Mouse (Mus musculus): ENCODE data around the gene Zmpste24. TPM values are rescaled to one million over a fixed set of nuclear protein-coding genes. Genes with fewer than 3 reads are reported as not detected.

The Zmpste24 gene
- 100 to 1,000 TPM; 107 to 110 TPM for total RNA-seq (2023)

DNA sequence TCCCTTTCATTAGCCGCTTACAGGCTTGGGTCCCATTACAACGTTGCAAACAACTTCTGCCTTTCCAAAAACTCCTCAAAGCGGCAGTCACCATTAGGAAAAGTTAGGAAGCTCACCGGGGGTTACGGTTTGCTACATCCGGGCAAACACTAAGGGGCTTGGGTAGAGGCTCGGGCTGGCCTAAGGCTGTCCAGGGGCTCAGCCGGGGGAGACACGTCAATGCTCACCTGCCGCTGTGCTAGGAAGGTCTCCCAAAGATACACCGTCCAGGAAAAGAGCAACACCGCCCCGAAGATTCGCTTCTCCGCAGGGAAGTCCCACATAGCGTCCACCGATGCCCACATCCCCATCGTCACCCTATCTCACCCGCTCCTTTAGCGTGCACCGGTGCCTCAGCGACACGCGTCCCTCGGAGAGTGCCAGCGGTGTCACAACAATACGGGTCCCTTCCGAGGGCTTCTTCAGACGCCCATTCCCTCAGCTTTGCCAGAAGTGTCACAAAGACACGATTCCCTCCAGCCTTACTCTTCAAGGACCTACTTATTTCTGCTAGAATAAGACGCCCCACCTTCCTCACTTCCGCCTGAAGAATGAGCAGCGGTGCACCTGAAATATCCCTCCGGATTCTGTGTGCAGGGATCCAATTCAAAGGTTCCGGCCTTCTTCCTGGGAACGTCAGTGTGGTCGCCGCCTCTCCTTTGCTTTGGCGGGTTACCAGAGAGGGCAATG is at the start of gene Zmpste24:
Zmpste24 (minus strand) TSS at position 592 of the 729 bp plus-strand sequence.

DNA sequence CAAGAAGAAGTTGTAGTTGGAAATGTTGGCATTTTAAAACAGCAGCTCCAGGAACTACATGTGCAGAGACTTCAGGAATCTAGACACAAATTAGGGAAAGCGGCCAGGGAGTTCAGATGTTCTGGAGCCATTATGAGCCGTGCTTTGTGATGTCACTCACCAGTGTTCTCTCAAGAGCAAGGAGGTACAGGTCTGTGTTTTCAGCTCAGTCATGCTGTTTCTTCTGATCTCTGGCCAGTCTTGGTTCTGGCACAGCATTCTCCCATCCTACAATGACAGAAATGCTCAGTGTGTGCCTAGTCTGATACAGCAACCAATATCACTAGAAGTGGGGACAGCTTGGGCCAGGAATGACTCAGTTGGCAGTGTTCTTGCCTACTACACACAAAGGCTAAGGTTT is 11.1 kb upstream of the Zmpste24 start, which contains the start of gene Tmco2:
Tmco2 (minus strand) TSS at position 101 of the 400 bp plus-strand sequence.

DNA sequence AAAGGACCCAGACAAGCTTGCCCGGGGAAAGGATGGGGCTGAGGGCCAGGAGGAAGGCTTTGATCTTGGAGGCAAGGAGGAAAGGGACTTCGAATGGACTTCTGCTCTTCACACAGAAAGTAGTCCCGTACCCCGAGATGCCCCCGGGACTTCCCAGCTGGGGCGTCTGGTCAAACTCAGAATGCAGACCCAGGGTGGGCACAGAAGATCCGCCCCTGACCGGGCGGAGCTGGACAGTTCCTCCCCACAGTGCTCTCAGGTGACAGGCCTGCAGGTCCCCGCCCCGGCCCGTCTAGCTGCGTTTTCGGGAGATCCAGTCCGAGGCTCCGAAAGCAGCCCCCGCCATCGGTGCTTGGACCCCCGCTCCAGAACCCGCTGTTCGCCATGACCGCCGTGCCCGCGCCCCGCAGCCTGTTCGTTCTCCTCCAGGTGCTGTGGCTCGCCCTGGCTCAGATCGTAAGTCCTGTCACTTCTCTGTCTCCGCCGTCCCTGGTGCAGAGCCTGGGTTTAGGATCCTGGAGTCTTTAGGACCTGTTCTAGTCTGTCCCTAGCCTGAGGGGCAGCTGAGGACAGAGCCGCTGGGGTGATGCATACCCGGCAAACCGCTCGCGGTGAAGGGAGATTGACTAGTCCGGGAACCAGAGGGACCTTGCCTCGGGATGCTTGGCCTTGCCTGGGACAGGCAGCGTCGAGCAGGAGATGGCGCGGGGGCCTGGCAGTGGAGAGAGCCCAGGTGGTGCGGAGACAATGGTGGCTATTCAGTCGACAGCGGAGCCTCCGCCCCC is 58.5 kb downstream of the Zmpste24 start, which contains the start of gene Col9a2:
Col9a2 (plus strand) TSS at position 55 of the 785 bp plus-strand sequence.

DNA sequence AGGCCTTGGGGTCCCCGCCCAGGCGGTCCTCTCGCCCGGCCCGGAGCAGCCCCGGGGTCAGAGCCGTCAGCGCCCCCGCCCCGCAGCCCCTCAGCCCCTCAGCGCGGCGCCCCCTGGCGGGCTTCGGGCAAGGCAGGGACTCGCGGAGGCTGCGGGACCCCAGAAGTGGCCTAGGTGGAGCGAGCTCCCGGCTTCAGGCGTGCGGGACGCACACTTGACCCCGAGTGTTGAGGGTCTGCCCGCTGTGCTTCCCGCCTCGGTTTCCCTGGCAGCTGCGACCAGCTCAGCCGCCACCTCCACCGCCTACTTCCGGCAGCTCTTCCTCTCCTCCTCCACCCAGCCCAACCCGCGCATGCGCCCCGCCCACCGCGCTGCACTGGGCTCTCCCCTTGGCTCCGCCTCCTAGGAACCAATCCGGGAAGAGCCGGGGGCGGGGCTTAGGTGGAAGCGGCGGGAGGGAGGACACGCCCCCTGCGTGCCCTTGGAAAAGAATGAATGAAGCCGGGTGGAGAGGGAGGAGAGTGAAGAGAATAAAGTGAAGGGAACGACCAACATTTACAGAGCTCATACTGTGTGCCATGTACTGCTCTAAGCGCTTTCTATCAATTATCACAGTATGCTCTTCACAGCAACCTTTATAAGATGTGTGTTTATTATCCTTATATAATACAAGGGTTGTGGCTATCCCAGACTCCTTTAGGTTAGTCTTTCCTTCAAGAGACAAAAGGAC is 80.9 kb downstream of the Zmpste24 start, which contains the start of gene Smap2:
Smap2 (minus strand) TSS at position 320 of the 730 bp plus-strand sequence.

Other genes with a start within 250 kb of the Zmpste24 start
- under 1 TPM; 0.18 to 0.35 TPM for gene Rims3, start 243.4 kb downstream of the Zmpste24 start, total RNA-seq (2023)
- 1 to 10 TPM; 5.2 to 6.9 TPM for gene Exo5, start 173.2 kb downstream of the Zmpste24 start, total RNA-seq (2023)
- gene Zfp69, start 146.5 kb downstream of the Zmpste24 start, total RNA-seq (2023): 1 to 10 TPM; 1.0 to 1.5 TPM
- gene Smap2, start 81.0 kb downstream of the Zmpste24 start, total RNA-seq (2023): 100 to 1,000 TPM; 158 to 165 TPM
- gene Col9a2, start 58.9 kb downstream of the Zmpste24 start, total RNA-seq (2023): not detected
- gene Tmco2, start 11.0 kb upstream of the Zmpste24 start, total RNA-seq (2023): not detected
- gene Rlf, start 116.8 kb upstream of the Zmpste24 start, total RNA-seq (2023): 10 to 100 TPM; 69.8 to 80.9 TPM
- not detected for gene Gm12888, start 226.7 kb upstream of the Zmpste24 start, total RNA-seq (2023)

Measured in neutrophil, adult 83 days (primary cell).